Mouse (Mus musculus) activated CD4-positive, CD25-positive, alpha-beta regulatory T cell, adult 4 months (primary cell): ENCODE data around the gene Traf3. TPM values are rescaled to one million over a fixed set of nuclear protein-coding genes. Genes with fewer than 3 reads are reported as not detected.

Source experiments
- ATAC-seq: one replicate; pipeline ENCODE4 v1.8.0; 2017
- polyA plus RNA-seq, 2 experiments: library from polyadenylated mRNA; unstranded; fragments of 100-300 nt; shearing (Covaris generic); gene quantifications; one replicate each; pipeline ENCODE4 v1.2.1; 2017

Traf3 gene
- polyA plus RNA-seq, 2 experiments from 2014 or later = 14.4 to 15.5 TPM

DNA sequence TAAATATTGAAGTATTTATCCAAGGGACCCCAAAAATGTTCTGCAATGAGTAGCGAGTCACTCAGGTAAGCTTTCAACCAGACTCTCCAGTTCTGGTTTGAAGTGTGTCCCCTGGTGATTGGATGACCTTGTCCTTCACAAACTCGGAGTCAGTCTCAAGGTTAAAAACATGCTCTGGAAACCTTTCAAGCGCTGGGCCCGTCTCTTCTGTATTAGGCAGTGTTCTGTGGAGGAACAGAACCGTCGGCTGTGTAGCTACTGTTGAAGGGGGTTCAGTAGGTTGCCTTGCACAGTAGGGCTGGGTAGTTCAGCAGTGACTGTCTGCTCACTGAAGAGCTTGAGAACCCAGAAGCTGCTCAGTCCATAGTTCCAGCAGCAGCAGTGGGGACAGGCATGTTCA, 11.5 kb upstream of the Traf3 start:
- ATAC-seq = no peak

GRCm38 (mm10) chr12:111155756-111156155, 10.4 kb upstream of the Traf3 start:
- ATAC-seq = no peak

DNA sequence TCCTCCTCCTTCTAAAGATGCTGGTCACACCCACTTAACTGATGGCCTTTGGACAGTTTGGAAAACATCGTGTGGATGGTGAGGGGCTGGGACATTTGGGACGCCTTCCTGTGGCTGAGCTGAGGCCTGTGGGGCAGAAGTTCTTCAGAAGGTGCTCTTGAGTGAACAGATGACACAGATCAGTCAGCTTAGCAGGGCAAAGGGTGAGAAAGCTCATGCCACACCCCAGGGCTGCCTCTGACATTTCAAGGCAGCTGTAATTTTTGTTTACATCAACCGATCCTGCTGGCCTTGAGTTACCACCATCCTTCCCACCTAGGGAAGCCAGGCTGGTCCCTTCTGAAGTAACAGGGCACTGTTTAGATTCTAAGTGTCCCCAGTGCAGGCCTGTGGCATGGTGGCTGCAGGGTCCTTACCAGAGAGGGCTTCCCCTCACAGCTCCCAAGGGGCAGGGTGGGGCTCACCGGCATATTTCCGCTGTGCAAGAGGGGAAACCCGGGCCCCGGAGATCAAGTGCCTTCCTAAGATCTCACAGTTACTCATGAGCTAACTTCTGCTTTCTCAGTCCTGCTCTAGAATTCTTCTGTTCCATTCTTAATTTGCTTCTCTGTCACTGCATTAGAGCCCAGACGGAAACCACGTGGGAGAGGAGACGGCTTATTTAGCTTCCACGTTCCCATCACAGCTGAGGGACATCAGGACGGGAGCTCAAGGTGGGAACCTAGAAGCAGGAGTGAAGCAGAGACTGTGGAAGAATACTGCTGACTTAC, 6.3 kb upstream of the Traf3 start:
- peak; percentile 86 for ATAC-seq

DNA sequence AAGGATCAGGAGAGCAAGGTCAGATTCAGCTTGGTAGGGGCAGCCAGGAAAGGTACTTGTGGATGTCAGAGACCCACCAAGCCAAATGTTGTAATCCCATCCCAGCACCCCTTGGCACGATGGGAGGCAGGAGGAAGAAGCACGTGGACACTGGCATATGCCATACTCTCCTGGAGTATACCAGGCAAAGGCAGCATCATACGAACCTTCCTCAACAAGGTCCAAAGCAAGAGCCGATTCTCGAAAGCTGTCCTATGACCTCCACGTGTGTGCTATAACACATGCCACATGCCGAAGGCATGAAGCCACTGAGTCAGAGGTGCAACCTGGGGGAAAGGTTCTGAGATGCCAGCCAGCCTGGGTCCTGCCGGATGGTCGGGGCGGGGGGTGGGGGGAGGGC, 5.3 kb upstream of the Traf3 start:
- ATAC-seq = no peak

- no peak for ATAC-seq
These were observed 4.2 kb upstream of the Traf3 start for GRCm38 (mm10) chr12:111161943-111162311.

GRCm38 (mm10) chr12:111162312-111163061, 3.7 kb upstream of the Traf3 start:
- ATAC-seq = no peak

- ATAC-seq = peak; percentile 50
These were observed 1.8 kb upstream of the Traf3 start for GRCm38 (mm10) chr12:111164310-111164751.

DNA sequence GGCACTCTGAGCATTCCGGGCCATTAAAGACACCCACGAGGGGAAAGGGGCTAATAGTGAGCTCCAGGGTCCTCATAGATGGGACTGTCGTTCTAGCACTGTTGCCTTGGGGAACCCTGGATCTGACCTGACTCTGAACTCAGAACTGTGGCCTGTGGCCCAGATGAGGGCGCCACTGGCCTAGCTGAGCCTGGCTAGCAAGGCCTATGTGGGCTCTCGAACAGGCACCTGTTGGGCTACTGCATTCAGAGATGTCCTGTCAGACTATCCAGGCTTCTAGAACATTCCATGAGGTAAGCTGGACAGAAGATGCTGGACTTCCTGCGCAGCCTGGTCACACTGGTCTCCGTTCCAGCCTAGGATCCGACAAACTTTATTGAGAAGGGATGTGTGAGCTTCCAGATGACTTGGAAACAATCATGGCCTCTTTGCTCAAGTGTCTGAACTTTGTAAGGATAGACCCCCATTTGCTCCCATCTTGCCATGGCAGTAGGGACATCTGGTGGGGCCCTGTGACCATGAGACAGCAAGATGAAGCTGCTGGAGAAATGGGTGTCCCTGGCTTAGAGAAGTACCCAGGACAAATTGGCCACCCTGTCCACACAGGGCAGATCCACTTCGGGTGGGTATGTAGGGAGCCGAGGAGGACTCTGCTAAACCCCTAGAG, 891 bp upstream of the Traf3 start:
- ATAC-seq = no peak

DNA sequence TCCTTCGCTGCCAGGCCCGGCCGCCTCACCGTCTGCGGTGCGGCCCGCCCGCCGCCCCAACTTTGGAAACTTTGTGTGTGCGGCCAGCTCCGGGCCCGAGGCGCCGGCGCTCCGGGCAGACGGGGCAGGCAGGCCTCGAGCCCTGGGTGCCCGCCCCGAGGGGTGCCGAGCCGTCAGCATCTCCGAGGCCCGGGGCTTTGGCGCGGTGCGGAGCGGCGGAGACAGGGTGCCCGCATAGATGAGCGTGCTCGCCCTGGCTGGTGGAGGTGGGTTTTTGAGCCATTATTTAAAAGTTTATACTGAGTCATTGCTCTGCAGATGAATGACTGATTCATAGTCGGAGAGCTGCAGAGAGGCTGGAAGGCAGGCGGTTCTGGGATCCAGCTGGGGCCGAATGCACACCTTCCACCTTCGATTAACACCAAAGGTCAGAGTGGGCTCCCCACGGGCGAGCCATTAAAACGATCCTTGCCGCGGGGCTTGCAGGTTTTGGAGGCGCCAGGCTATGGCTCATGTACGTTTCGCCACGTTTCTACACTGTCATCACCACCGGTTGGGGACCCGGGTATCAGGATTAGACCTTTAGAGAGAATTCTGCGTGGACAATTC, 615 bp downstream of the Traf3 start:
- ATAC-seq = no peak

DNA sequence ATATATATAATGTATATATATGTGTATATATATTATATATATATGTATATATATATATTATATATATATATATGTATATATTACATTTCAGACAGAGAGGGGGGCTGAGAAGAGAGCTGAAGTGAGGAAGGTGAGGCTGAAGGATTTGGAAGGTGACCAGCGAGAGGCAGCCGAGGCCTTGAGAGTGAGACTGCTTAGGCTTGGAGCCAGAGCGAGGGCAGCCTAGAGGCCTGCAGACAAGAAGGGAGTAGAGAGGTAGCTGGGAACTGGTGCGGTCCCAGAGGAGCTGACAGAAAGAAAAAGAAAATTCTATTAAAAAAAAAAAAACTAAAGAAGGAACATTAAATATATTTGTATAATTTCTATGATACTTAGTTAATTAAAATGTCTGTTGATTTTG, 2.7 kb downstream of the Traf3 start:
- ATAC-seq = no peak

- no peak for ATAC-seq
These were observed 12.6 kb downstream of the Traf3 start for GRCm38 (mm10) chr12:111178772-111179171.

DNA sequence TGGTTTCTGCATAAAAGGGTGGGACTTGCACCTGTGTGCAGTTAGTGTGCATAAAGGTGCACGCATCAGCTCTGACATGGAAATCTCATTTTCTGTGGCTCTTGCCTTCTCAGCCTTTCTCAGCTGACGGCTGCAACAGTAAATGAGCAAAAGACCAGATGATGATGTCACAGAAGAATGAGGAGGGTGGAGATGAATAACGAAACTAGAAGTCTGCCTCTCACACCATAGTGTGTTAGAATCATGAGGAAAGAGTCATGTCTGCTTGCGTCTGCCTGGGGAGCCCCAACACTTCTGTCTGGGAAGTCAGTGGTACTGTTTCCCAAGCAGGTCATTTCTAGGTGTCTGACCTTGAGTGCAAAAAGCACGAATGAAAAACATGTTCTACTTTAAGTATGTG, 15.7 kb downstream of the Traf3 start:
- peak; percentile 75 for ATAC-seq

DNA sequence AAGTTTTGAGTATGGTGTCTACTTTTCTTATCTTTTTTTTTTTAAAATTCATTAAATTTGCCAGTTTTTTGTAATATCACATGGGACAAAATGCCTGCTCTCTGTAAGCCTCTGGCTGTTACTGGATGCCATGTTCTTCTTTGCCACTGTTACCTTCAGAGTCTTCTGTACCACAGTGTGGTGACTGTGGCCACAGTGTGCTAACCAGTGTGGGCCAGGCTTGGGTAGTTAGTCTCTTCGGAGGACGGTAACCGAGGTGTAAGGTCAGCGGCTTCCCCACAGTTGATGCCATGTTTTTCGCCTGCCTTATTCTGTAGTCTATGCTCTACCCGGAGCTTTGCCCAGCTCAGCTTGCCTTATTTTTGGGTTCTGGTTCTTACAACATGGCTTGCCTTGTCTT, 16.2 kb downstream of the Traf3 start:
- ATAC-seq = no peak

GRCm38 (mm10) chr12:111184476-111184875, 18.3 kb downstream of the Traf3 start, which contains the start of gene 4930595D18Rik:
Gene 4930595D18Rik (minus strand): TSS chr12:111184491.
- no peak for ATAC-seq

DNA sequence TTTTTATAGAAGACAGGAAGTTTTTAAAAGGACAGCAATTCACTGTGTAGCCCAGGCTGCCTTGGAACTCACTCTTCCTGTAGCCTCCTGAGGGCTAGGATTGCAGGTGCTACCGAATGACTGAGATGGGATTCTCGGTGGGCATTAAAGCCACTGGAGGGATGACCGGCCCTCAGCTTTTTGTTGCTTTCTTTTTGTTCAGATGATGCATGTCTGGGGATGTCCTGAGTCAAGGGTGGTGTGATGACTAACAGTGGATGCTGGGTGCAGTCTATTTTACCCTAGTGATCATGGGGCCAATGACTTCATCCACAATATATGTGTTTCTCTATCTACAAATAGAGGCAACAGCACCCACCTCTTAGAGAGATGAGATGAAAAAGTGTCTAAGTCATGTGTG, 20.8 kb downstream of the Traf3 start:
- no peak for ATAC-seq

GRCm38 (mm10) chr12:111188295-111188694, 22.1 kb downstream of the Traf3 start:
- ATAC-seq = no peak

DNA sequence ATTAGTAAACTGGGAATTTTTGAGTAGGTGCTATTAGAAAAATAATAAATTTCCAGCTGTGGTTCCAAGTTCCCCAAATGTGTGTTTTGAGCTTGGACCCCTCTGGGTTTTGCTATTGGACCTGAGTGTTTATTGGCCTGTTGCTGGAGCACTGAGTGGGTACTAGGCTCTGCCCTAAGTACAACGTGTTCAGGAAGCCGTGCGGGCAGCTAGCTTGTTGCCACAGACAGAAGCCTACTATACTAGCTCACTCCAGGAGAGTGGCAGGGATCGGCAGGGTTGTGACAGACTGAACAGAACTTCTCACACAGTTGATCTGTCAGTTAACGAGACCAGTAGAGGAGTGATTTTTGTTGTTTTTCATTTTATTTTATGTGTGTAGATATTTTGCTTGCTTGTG, 24.2 kb downstream of the Traf3 start:
- no peak for ATAC-seq

DNA sequence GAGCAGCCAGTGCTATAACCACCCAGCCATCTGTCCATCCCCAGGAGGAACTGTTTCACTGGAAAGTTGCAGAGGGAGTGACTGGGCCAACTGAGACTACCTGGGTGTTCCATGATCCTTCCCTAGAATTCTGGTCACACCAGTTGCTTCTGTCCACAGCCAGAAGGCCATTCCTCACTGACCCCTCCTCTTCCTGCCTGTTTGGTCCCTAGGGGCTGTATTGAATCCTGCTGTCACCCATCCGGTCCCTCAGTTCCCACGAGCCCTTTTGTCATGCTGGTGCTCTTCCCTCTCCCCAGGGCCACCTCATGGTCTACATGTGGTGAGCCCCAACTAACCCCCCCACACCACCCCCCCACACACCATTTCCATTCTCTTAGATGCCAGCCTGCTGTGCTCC, 24.7 kb downstream of the Traf3 start:
- no peak for ATAC-seq

DNA sequence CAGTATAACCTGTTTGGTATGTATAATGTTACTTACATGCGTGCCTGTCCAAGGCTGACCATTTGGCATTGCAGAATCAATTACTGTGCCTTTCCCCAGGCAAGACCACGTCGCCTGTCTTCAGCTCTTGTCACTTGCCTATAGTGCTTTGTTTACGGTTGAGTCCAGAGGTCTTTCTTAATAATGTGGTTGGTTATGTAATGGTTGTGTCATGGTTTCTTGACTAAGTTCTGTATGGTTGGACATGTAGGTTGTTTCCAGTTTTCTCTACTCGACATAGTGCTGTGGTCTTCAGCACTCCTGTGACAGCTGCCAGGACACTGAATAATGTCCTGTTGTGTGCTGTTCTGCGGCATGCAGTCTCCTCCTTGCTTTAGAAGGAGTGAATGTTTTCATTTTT, 26.6 kb downstream of the Traf3 start:
- ATAC-seq = no peak

DNA sequence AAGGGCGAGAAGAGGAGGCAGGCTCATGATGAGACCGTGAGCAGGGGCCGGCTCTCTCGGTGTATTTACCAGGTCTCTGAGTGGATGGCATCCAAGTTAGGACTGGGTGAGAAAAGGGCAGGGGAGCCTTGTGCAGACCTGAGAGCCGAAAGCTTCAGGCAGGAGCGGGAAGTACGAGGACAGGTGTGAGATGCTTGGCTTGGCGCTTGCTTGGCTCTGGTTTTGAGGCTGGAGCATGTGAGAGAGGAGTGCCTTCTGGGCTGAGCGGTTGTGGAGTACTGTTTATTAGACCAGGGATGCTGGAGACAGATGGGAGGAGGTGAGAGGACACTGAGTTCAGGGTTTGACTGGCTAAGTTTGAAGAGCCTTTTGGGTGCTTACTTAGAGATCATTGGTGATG, 27.2 kb downstream of the Traf3 start:
- ATAC-seq = no peak

GRCm38 (mm10) chr12:111196548-111196947, 30.4 kb downstream of the Traf3 start:
- ATAC-seq = no peak

DNA sequence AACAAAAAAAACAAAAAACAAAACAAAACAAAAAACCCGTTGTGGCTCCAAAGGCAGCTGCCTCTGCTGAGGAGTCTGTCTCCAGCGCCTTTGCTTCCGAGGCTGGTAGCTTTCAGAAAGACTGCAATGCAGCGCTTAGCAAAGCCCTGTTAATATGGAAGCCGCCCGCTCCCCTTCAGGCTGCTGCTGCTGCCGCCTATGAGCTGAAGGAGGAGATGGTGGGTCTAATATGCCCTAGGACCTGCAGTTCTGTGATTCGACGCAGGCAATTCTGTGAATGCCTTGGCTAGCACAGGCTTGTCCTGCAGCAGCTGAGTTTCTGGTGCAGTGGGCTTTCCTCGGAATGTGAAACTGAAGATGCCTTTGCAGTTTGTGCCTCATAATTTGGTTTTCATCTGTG, 36.9 kb downstream of the Traf3 start:
- ATAC-seq = no peak

DNA sequence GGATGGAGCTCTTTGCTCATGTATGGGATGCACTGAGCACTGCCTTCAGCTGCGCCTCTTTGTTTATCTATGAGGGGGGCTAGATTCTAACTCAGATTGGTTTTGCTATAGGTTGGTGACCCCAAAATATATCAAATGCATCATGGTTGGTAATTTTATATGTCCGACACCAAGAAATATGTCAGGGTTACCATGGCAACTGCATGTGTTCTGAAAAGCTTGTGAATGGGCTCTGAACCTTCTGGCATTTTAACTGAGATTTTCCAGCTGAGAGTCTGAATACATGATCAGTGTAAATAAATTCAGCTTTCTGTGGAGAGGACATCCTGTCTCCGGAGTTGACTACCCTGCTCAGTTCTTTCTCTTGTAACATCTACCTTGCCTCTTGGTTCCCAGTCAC, 37.8 kb downstream of the Traf3 start:
- ATAC-seq = no peak
